Mouse (Mus musculus) bone marrow, adult 2 months (tissue): Measurements from ENCODE around the gene Pecam1.

ENCODE experiments used
- CTCF ChIP-seq: fragments of 200-500 bp; IDR thresholded peaks from 2 replicates; pipeline ENCODE4 v1.5.1; 2011; ENCODE audit warnings: low read length, control low read depth; ENCODE audit not compliant: control insufficient read depth, insufficient read depth
- POLR2A ChIP-seq: fragments of 200-500 bp; IDR thresholded peaks from 2 replicates; pipeline ENCODE4 v1.6.1; 2011; ENCODE audit warnings: low read depth, mild to moderate bottlenecking, control low read depth, low read length, borderline replicate concordance; ENCODE audit not compliant: control insufficient read depth

DNA sequence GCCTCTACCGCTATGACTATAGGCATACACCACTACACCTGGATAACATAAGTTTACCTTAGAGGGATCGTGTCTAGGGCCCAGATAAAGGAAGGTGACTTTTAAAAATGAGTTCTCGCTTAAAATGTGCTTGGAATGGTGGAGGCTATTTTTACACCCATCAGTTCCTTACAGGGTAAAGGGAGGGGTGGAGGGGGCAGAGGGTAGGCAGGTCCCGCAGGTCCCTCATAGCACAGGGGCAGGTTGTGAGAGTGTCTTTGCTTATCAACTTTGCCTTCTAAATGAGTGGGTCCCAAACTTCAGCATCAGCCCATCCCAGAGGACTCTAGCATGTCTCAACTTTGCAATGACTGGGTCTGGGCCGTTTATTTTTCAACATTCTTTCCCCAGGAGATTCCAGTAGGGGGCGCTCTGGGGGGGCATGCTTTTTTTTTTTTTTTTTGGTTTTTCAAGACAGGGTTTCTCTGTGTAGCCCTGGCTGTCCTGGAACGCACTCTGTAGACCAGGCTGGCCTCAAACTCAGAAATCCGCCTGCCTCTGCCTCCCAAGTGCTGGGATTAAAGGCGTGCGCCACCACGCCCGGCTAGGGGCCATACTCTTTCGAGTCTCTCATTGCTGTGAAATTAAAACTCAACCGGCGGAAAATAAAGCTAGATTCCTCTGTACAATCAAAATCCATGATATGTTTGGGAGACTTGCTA, 136.6 kb downstream of the Pecam1 start:
- TF ChIP-seq POLR2A (no peak), CTCF (no peak)
